Mouse (Mus musculus): ENCODE measurements around the gene AB124611.

GRCm38 (mm10) chr9:21497664-21498063, 28.3 kb upstream of the AB124611 start:
- no peak for TF ChIP-seq POLR2A (IDR thresholded peaks at IDR 0.05; ENCODE audit: borderline replicate concordance, extremely low read depth, low read depth, low read length)
- TF ChIP-seq CTCF (IDR thresholded peaks at IDR 0.05; ENCODE audit: insufficient read depth, low read length), result no peak

All from lung, adult 2 months (tissue).